Comparison of ENCODE assay signal across 26 mouse cellular contexts in the genomic region with DNA sequence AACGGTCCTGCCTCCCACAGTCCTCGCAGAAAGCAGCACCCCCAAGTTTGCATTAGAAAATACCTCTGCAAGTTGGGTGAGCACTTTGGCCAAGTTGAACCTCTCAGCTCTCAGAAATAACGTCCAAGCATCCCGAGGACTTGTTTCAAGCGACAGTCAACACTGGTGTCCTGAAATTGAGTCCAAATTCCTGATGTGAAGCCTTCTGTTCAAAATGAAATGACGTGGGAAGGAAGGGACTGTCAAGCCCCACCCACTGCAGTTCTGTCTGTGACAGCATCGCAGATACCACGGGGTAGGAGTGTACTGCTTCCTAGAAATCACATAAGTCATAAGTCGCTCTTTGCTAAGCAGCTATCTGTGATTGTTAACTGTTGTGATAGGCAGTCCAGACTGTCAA.
DNase-seq lines count a peak whose midpoint lies in the region; ATAC-seq and TF ChIP-seq lines count a peak whose summit lies in the region.
"Had no signal": no experiment of that assay in that cellular context is flagged by ENCODE, and none has a peak within 500 bp of the region (broad histone marks: within the 10 kb centered on the region; RNA-seq: fewer than 3 reads in every experiment).

No protein-coding gene starts in this region.

- no peak overlapping the region for H3K4me3 ChIP-seq in kidney, postnatal 0 days (replicated peaks; ENCODE audit: low read depth, low read length)
- H3K4me3 ChIP-seq in forebrain, embryonic 15.5 days, result no peak overlapping the region
- H3K4me3 ChIP-seq: embryonic facial prominence, embryonic 13.5 days; erythroblast, embryonic 14.5 days; hindbrain, embryonic 15.5 days; midbrain, embryonic 10.5 days; myocyte; neural tube, embryonic 13.5 days had no signal

- 43% methylated on average over 9 of the region's 9 CpGs for WGBS in kidney, postnatal 0 days
- WGBS in forebrain, embryonic 15.5 days, result 43% methylated on average over 9 of the region's 9 CpGs

- no peak for TF ChIP-seq CTCF in kidney, postnatal 0 days (IDR thresholded peaks at IDR 0.05; ENCODE audit: low read depth)

- no peaks in the 10 kb centered on the region for H3K36me3 ChIP-seq in kidney, postnatal 0 days (ENCODE audit: insufficient read depth, low read length)
- H3K36me3 ChIP-seq in forebrain, embryonic 15.5 days, result no peaks in the 10 kb centered on the region
- H3K36me3 ChIP-seq: embryonic facial prominence, embryonic 13.5 days; hindbrain, embryonic 15.5 days; midbrain, embryonic 10.5 days; neural tube, embryonic 13.5 days had no signal

- H3K27ac ChIP-seq in kidney, postnatal 0 days, result no peak overlapping the region
- H3K27ac ChIP-seq in forebrain, embryonic 15.5 days (replicated peaks), result no peak overlapping the region
- H3K27ac ChIP-seq: embryonic facial prominence, embryonic 13.5 days; hindbrain, embryonic 15.5 days; midbrain, embryonic 10.5 days; neural tube, embryonic 13.5 days had no signal

- no peaks in the 10 kb centered on the region for H3K4me1 ChIP-seq in kidney, postnatal 0 days (replicated peaks; ENCODE audit: insufficient read depth, low read length)
- peaks cover 16% of the 10 kb centered on the region for H3K4me1 ChIP-seq in forebrain, embryonic 15.5 days
- H3K4me1 ChIP-seq: embryonic facial prominence, embryonic 13.5 days; hindbrain, embryonic 15.5 days had no signal

- ATAC-seq in cerebellum, adult (ENCODE audit: insufficient number of reproducible peaks, low FRiP score, low TSS enrichment), result no peak
- ATAC-seq in kidney, postnatal 0 days (replicated peaks; ENCODE audit: low FRiP score, low read depth), result no peak
- no peak; the same call in 1 of the 2 replicates for ATAC-seq in forebrain, embryonic 15.5 days (replicated peaks)
- ATAC-seq: midbrain, embryonic 16.5 days had no signal

- no peaks in the 10 kb centered on the region for H3K27me3 ChIP-seq in kidney, postnatal 0 days (ENCODE audit: insufficient read depth, low read length)
- H3K27me3 ChIP-seq in forebrain, embryonic 15.5 days, result no peaks in the 10 kb centered on the region
- H3K27me3 ChIP-seq: embryonic facial prominence, embryonic 13.5 days; hindbrain, embryonic 15.5 days; neural tube, embryonic 13.5 days had no signal

- H3K9ac ChIP-seq in kidney, postnatal 0 days (ENCODE audit: low read depth, low read length), result no peak overlapping the region
- no peak overlapping the region for H3K9ac ChIP-seq in forebrain, embryonic 15.5 days (replicated peaks)
- H3K9ac ChIP-seq: embryonic facial prominence, embryonic 13.5 days; hindbrain, embryonic 15.5 days; neural tube, embryonic 13.5 days had no signal

- H3K9me3 ChIP-seq in kidney, postnatal 0 days (replicated peaks; ENCODE audit: low read length), result no peaks in the 10 kb centered on the region
- no peaks in the 10 kb centered on the region for H3K9me3 ChIP-seq in forebrain, embryonic 15.5 days
- H3K9me3 ChIP-seq: embryonic facial prominence, embryonic 13.5 days; hindbrain, embryonic 15.5 days; neural tube, embryonic 13.5 days had no signal

- DNase-seq in cerebellum, adult 9-10 months, result peak; percentile 34
- DNase-seq in kidney, postnatal 0 days (ENCODE audit: low spot score), result peak; percentile 16
- no peak for DNase-seq in kidney, postnatal 36 days
- DNase-seq in Muller cell, postnatal 12 days (ENCODE audit: inconsistent ontology term), result peak; percentile 77
- DNase-seq in liver, result no peak
- no peak for DNase-seq in embryo, embryonic 10 days (ENCODE audit: low spot score)
- DNase-seq: adrenal gland, postnatal 36 days; embryo, embryonic 11 days; gastrocnemius, postnatal 10 days; kidney, adult 2 months; kidney, postnatal 10 days; lung, adult 18-20 months; lung, postnatal 10 days; spleen, adult 18-20 months; thymus, postnatal 36 days had no signal

- H3K4me2 ChIP-seq in kidney, postnatal 0 days (ENCODE audit: low read length), result no peak overlapping the region
- H3K4me2 ChIP-seq in forebrain, embryonic 15.5 days (replicated peaks), result peak overlapping the region; percentile 2; the same call in 1 of the 2 replicates
- H3K4me2 ChIP-seq: embryonic facial prominence, embryonic 13.5 days; heart, embryonic 11.5 days; hindbrain, embryonic 15.5 days; liver, embryonic 11.5 days; neural tube, embryonic 13.5 days had no signal

Comparison
In these comparisons a context has a peak if more than half of its experiments do, and no peak if none do; other contexts are left out.
1. DNase-seq: peak in cerebellum, adult 9-10 months (single experiment), kidney, postnatal 0 days (single experiment) and Muller cell, postnatal 12 days (single experiment); none in kidney, postnatal 36 days (0 of 2), liver (single experiment) and embryo, embryonic 10 days (single experiment).